Mouse (Mus musculus) midbrain, embryonic 14.5 days (tissue): ENCODE data around the gene Ppp4c. TPM values are rescaled to one million over a fixed set of nuclear protein-coding genes. Genes with fewer than 3 reads are reported as not detected.

Experiments used
- ATAC-seq: fragments of 200-750 bp; cut with Nextera tagmentation; 2 replicates; pipeline ENCODE4 v1.8.0; 2017; ENCODE audit warnings: moderate number of reproducible peaks, moderate library complexity; ENCODE audit not compliant: low FRiP score, low TSS enrichment
- DNase-seq: peaks from one replicate; pipeline ENCODE4 v3.0.0-alpha.2; 2015
- H3K27ac ChIP-seq: fragments of 300-500 bp; sonication (generic); replicated peaks from 2 replicates; pipeline ENCODE4 v1.5.1; 2014; ENCODE audit warnings: mild to moderate bottlenecking, low read depth, low read length, moderate library complexity
- H3K27me3 ChIP-seq: fragments of 300-500 bp; sonication (generic); 2 replicates; pipeline ENCODE4 v1.6.1; 2014; ENCODE audit warnings: low read length, control low read depth, mixed read lengths; ENCODE audit not compliant: control insufficient read depth, insufficient read depth
- H3K36me3 ChIP-seq: fragments of 300-500 bp; sonication (generic); 2 replicates; pipeline ENCODE4 v1.6.1; 2014; ENCODE audit warnings: low read length, control low read depth; ENCODE audit not compliant: control insufficient read depth, insufficient read depth
- H3K4me1 ChIP-seq: fragments of 300-500 bp; sonication (generic); 2 replicates; pipeline ENCODE4 v1.6.1; 2014; ENCODE audit warnings: mild to moderate bottlenecking, antibody characterized with exemption, low read length, control low read depth; ENCODE audit not compliant: control insufficient read depth, insufficient read depth
- H3K4me2 ChIP-seq: fragments of 300-500 bp; sonication (generic); 2 replicates; pipeline ENCODE4 v1.6.1; 2014; ENCODE audit warnings: mild to moderate bottlenecking, low read length, moderate library complexity
- H3K4me3 ChIP-seq: fragments of 300-500 bp; sonication (generic); replicated peaks from 2 replicates; pipeline ENCODE4 v1.5.1; 2014; ENCODE audit warnings: low read depth, low read length
- H3K9ac ChIP-seq: fragments of 300-500 bp; sonication (generic); replicated peaks from 2 replicates; pipeline ENCODE4 v1.6.1; 2014; ENCODE audit warnings: mild to moderate bottlenecking, low read length, moderate library complexity
- H3K9me3 ChIP-seq: fragments of 300-500 bp; sonication (generic); 2 replicates; pipeline ENCODE4 v1.6.1; 2016; ENCODE audit warnings: low read length, control low read depth, mixed read lengths; ENCODE audit not compliant: control insufficient read depth
- WGBS: fragments of 180-500 bp; shearing (Covaris S2); extraction: QIAGEN DNeasy Blood & Tissue Kit; methylation state at CpG from one replicate; pipeline ENCODE4 v1.1.7; 2014; 5-methylcytosine and 5-hydroxymethylcytosine counted together
- polyA plus RNA-seq: library from polyadenylated mRNA; unstranded; fragments of >200 nt; fragmentation: Nextera tagmentation; extraction: Ambion mirVana; gene quantifications from 2 replicates; pipeline ENCODE4 v1.2.1, GENCODE M21; 2014

Gene Ppp4c
- polyA plus RNA-seq, 1 experiment from 2014 or later = 212 TPM

DNA sequence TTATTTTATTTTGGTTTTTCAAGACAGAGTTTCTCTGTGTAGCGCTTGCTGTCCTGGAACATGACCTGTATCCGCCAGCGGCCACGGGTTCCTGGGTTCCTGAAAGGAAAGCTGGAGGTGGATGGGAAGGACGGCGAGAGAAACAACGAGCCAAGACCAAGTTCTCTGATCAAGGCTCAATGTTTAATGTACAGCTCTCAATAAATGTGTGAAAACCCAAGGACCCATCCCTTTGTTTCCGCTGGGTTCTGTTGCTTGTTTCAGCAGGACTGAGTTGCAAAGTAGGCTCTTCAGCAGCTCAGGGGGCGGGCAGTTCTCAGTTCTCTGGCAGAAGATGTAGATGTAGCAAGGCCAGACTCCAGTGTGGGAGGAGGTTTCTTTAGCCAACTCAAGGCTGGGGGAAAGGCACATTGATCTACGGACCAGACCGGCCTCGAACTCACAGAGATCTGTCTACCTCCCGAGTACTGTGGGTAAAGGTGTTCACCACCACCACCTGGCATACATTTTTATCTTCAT is 50.3 kb downstream of the Ppp4c start:
- no peaks in the 10 kb centered on the region for H3K4me1 ChIP-seq
- no peak overlapping the region for H3K4me3 ChIP-seq
- H3K4me2 ChIP-seq = no peak overlapping the region
- H3K9me3 ChIP-seq = no peaks in the 10 kb centered on the region
- 94% methylated on average over 13 of the region's 13 CpGs for WGBS
- no peak overlapping the region for H3K9ac ChIP-seq
- no peak overlapping the region for H3K27ac ChIP-seq
- no peaks in the 10 kb centered on the region for H3K36me3 ChIP-seq
- ATAC-seq = no peak
- H3K27me3 ChIP-seq = no peaks in the 10 kb centered on the region
- no peak for DNase-seq

DNA sequence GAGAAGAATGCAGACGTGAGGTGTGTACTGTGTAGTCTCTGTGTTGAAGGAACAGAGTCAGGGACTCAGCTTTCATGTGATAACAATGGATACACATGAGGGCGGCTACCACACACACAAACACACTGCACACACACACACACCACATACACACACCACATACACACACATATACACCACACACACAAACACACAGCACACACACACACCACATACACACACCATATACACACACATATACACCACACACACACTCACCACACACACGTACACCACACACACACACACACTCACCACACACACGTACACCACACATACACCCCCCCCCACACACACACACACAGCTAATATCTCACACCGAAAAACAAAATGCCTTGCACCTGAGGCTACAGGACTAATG is 50.8 kb downstream of the Ppp4c start:
- WGBS = 91% methylated on average over 5 of the region's 5 CpGs
- DNase-seq (no peak), ATAC-seq (no peak)
- Histone ChIP-seq H3K9ac (no peak overlapping the region), H3K27me3 (no peaks in the 10 kb centered on the region), H3K4me1 (no peaks in the 10 kb centered on the region), H3K4me3 (no peak overlapping the region), H3K36me3 (no peaks in the 10 kb centered on the region), H3K27ac (no peak overlapping the region), H3K9me3 (no peaks in the 10 kb centered on the region), H3K4me2 (no peak overlapping the region)

DNA sequence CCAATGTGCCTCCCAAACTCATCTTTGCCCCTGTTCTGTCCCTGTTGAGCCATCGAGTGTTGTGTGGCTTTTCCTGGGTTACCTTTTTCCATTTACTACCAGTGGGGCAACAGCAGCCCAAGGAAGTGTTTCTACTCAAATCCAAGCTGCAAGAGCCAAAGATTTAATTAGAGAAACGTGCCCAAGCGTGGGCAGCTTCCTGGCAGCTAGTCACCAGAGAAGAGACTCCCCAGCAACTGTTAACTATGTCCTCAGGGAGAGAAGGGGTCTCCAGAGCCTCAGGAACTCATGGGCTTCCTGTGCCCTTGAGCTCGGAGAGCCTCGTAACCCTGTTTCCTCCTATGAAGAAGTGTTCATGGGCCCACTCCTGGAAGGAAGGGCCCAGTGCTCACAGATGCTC is 51.3 kb downstream of the Ppp4c start:
- Histone ChIP-seq H3K9me3 (no peaks in the 10 kb centered on the region), H3K27me3 (no peaks in the 10 kb centered on the region), H3K9ac (no peak overlapping the region), H3K36me3 (no peaks in the 10 kb centered on the region), H3K4me3 (no peak overlapping the region), H3K4me2 (no peak overlapping the region), H3K27ac (no peak overlapping the region), H3K4me1 (no peaks in the 10 kb centered on the region)
- WGBS = 85% methylated on average over 5 of the region's 5 CpGs
- DNase-seq (no peak), ATAC-seq (no peak)

DNA sequence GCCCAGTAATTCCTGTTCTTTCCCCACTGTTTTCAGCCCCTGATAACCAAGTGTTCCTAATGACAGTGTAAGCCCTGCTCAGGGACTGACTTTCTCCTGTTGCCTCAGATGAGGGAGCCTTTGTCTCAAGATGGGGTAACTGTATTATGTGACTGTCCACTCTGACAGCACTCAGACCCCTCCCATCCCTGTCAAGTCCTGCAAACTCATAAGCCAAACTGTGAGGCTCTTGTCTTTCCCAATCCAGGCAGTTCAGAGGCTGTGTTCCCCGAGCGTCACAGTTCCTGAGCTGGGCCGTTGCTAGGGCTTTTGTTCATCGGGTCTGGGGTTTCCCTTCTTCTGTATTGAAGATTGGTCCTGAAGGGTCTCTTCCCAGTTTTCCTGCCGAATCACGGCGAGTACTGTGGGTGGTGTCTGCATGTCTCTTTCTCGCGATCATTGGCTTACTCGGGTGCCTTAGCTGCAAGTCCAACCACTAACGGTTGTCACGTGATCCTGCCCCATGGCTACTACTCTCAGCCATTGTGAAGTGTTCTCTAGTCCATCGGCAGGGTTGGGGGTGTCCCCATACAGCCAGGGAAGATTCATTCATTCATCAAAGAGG is 52.1 kb downstream of the Ppp4c start:
- Histone ChIP-seq H3K4me3 (no peak overlapping the region), H3K9ac (no peak overlapping the region), H3K36me3 (no peaks in the 10 kb centered on the region), H3K4me2 (no peak overlapping the region), H3K9me3 (no peaks in the 10 kb centered on the region), H3K27ac (no peak overlapping the region), H3K27me3 (no peaks in the 10 kb centered on the region), H3K4me1 (no peaks in the 10 kb centered on the region)
- no peak for DNase-seq
- 65% methylated on average over 13 of the region's 13 CpGs for WGBS
- ATAC-seq = no peak

DNA sequence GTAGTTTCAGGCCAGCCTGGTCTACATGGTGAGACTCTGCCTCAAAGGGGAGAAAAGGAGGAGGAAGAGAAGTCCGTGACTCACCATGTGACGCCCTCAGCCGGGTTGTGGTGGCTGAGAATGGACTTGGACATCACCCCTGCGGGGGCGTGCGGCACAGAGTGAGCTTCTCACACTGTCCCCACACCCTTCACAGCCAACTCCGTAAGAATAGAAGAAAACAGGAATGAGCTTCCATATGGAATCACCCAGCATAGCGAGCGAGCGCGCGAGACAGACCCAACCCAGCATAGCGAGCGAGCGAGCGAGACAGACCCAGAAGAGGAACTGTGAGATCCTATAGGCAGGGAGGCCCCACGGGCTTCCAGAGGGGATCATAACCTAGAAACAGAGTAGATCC is 52.7 kb downstream of the Ppp4c start:
- Histone ChIP-seq H3K4me1 (no peaks in the 10 kb centered on the region), H3K9ac (no peak overlapping the region), H3K27ac (no peak overlapping the region), H3K9me3 (no peaks in the 10 kb centered on the region), H3K4me2 (no peak overlapping the region), H3K27me3 (no peaks in the 10 kb centered on the region), H3K36me3 (no peaks in the 10 kb centered on the region), H3K4me3 (no peak overlapping the region)
- 75% methylated on average over 17 of the region's 17 CpGs for WGBS
- DNase-seq (no peak), ATAC-seq (no peak)

DNA sequence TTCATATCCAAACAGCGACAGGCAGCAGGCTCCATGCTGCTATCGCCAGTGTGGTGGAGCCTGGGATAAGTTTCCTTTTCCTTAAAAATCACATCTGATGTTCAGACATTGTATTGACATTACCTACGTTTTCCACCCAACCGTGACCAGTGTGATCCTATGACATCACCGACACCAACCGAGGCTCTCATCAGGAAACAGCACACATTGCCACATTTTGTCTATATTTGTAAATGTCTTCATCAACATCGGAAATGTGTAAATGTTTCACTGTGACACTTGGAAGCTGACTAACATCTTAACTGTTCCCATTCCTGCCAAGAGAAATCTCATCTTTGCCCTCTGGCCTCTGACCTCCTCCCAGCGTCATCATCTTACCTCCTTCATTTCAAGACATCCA is 56.2 kb downstream of the Ppp4c start:
- ATAC-seq (no peak), DNase-seq (no peak)
- Histone ChIP-seq H3K4me1 (no peaks in the 10 kb centered on the region), H3K9ac (no peak overlapping the region), H3K27ac (no peak overlapping the region), H3K4me3 (no peak overlapping the region), H3K36me3 (no peaks in the 10 kb centered on the region), H3K27me3 (no peaks in the 10 kb centered on the region), H3K9me3 (no peaks in the 10 kb centered on the region), H3K4me2 (no peak overlapping the region)
- WGBS = 86% methylated on average over 8 of the region's 8 CpGs

Other genes starting within 250 kb of the Ppp4c start
- gene Eif3c, start 226.1 kb downstream of the Ppp4c start, polyA plus RNA-seq = 171 and 174 TPM in 2 replicates
- 0.28 and 0.55 TPM in 2 replicates for gene Apobr, start 207.6 kb downstream of the Ppp4c start, polyA plus RNA-seq
- gene Cln3, start 206.7 kb downstream of the Ppp4c start, polyA plus RNA-seq = 26.5 and 27.7 TPM in 2 replicates
- not detected in 2 replicates for gene Il27, start 197.6 kb downstream of the Ppp4c start, polyA plus RNA-seq
- 0.84 and 5.8 TPM in 2 replicates for gene Nupr1, start 161.6 kb downstream of the Ppp4c start, polyA plus RNA-seq
- 64.6 and 71.3 TPM in 2 replicates for gene Sgf29, start 143.2 kb downstream of the Ppp4c start, polyA plus RNA-seq
- gene Sult1a1, start 116.1 kb downstream of the Ppp4c start, polyA plus RNA-seq = 0.38 and 2.6 TPM in 2 replicates
- 128 and 164 TPM in 2 replicates for gene Bola2, start 97.1 kb downstream of the Ppp4c start, polyA plus RNA-seq
- 10.6 and 13.7 TPM in 2 replicates for gene Slx1b, start 96.7 kb downstream of the Ppp4c start, polyA plus RNA-seq
- 95.0 and 115 TPM in 2 replicates for gene Coro1a, start 84.7 kb downstream of the Ppp4c start, polyA plus RNA-seq
- 78.4 and 110 TPM in 2 replicates for gene Mapk3, start 32.9 kb downstream of the Ppp4c start, polyA plus RNA-seq
- gene Gdpd3, start 26.2 kb downstream of the Ppp4c start, polyA plus RNA-seq = 2.0 and 3.4 TPM in 2 replicates
- 218 and 255 TPM in 2 replicates for gene Ypel3, start 15.5 kb downstream of the Ppp4c start, polyA plus RNA-seq
- gene Tbx6, start 11.0 kb downstream of the Ppp4c start, polyA plus RNA-seq = 0.22 and 0.24 TPM in 2 replicates
- gene Fam57b, start 5.2 kb upstream of the Ppp4c start, polyA plus RNA-seq = 51.6 and 72.4 TPM in 2 replicates
- gene 4930451I11Rik, start 39.1 kb upstream of the Ppp4c start, polyA plus RNA-seq = not detected in 2 replicates
- gene Doc2a, start 54.9 kb upstream of the Ppp4c start, polyA plus RNA-seq = 9.7 and 15.3 TPM in 2 replicates
- gene Hirip3, start 69.5 kb upstream of the Ppp4c start, polyA plus RNA-seq = 8.0 and 12.8 TPM in 2 replicates
- gene Ino80e, start 69.9 kb upstream of the Ppp4c start, polyA plus RNA-seq = 93.5 and 95.8 TPM in 2 replicates
- 39.0 and 39.5 TPM in 2 replicates for gene Taok2, start 92.2 kb upstream of the Ppp4c start, polyA plus RNA-seq
- gene Tmem219, start 130.4 kb upstream of the Ppp4c start, polyA plus RNA-seq = 29.2 and 34.9 TPM in 2 replicates
- 98.6 and 106 TPM in 2 replicates for gene Kctd13, start 136.4 kb upstream of the Ppp4c start, polyA plus RNA-seq
- 6.5 and 7.0 TPM in 2 replicates for gene Asphd1, start 157.1 kb upstream of the Ppp4c start, polyA plus RNA-seq
- 59.1 and 66.9 TPM in 2 replicates for gene Sez6l2, start 158.1 kb upstream of the Ppp4c start, polyA plus RNA-seq
- 101 and 106 TPM in 2 replicates for gene Cdipt, start 183.4 kb upstream of the Ppp4c start, polyA plus RNA-seq
- gene Cdiptos, start 183.6 kb upstream of the Ppp4c start, polyA plus RNA-seq = 1.1 and 1.3 TPM in 2 replicates
- 1.7 and 3.1 TPM in 2 replicates for gene Mvp, start 222.1 kb upstream of the Ppp4c start, polyA plus RNA-seq
- not detected in 2 replicates for gene Pagr1b, start 224.0 kb upstream of the Ppp4c start, polyA plus RNA-seq
- gene Pagr1a, start 224.9 kb upstream of the Ppp4c start, polyA plus RNA-seq = 21.2 and 38.3 TPM in 2 replicates
- gene Gm42742, start 228.6 kb upstream of the Ppp4c start, polyA plus RNA-seq = 53.4 and 64.6 TPM in 2 replicates
- 21.8 and 28.9 TPM in 2 replicates for gene Prrt2, start 228.7 kb upstream of the Ppp4c start, polyA plus RNA-seq
- 68.3 and 80.8 TPM in 2 replicates for gene Maz, start 234.5 kb upstream of the Ppp4c start, polyA plus RNA-seq
- 18.9 and 30.2 TPM in 2 replicates for gene Kif22, start 250.0 kb upstream of the Ppp4c start, polyA plus RNA-seq